Comparison of ENCODE assay signal across 10 mouse cellular contexts in the genomic region with DNA sequence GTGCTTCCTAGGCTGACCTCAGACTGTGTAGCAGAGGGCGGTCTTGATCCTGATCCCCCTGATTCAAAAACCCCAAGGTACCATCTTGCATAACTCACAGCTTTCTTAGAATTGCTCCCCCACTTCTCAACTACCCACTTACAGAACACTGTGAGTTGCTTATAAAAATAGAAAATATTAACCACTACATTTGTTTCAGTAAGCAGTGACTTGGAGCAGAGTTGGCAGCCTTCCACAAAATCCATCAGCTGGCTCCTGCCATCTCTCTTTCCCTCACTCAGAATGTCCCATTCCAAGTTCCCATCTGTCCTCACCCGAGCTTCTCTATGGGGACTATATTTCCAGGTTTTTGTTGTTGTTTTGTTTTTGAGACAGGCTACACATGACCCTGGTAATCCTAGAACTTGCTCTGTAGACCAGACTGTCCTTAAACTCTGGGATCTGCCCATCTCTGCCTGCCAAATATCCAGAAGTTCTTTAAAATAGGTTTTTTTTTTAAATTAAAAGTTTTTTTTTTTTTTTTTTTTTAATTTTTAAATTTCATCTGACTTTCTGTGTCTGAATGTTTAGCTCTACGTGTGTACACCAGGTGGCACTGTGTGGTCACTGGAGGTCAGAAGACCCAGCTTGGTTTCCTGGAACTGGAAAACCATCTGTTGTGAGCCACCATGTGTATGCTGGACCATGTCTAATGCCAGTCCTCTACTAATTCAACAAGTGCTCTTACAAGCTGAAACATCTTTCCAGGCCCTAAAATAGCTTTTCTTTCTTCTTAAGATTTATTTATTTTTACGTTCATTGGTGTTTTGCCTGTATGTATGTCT. TPM values are rescaled to one million over a fixed set of nuclear protein-coding genes. Genes with fewer than 3 reads are reported as not detected.
A peak's percentile ranks its signal among the peaks of the same experiment; 100 is the strongest.
DNase-seq lines count a peak whose midpoint lies in the region; TF ChIP-seq lines count a peak whose summit lies in the region.
"Had no signal": no experiment of that assay in that cellular context is flagged by ENCODE, and none has a peak within 500 bp of the region (broad histone marks: within the 10 kb centered on the region; RNA-seq: fewer than 3 reads in every experiment).

No protein-coding gene starts in this region.

- peak; percentile 38; the same call in 1 of the 2 replicates for TF ChIP-seq CTCF in embryonic fibroblast, embryonic 13.5 days (IDR thresholded peaks at IDR 0.05; ENCODE audit: borderline replicate concordance, insufficient read depth, low read length)

- no peak overlapping the region for H3K27ac ChIP-seq in embryonic fibroblast, embryonic 13.5 days (ENCODE audit: insufficient read depth, low read length)
- H3K27ac ChIP-seq: hindbrain, embryonic 15.5 days; neural tube, embryonic 12.5 days had no signal

- no peaks in the 10 kb centered on the region; the same call in 1 of the 2 replicates for H3K4me1 ChIP-seq in embryonic fibroblast, embryonic 13.5 days (ENCODE audit: control insufficient read depth, insufficient read depth, low read length)

- TF ChIP-seq POLR2A in embryonic fibroblast, embryonic 13.5 days (IDR thresholded peaks at IDR 0.05; ENCODE audit: low read depth, low read length) = no peak

- H3K4me3 ChIP-seq in embryonic fibroblast, embryonic 13.5 days (ENCODE audit: insufficient read depth, low read length) = no peak overlapping the region
- H3K4me3 ChIP-seq: hindbrain, embryonic 15.5 days; neural tube, embryonic 12.5 days had no signal

- peak; percentile 43 to 48 for DNase-seq in cerebellum, postnatal 14 days
- no peak for DNase-seq in cerebellum, adult 11 months
- peak; percentile 65 for DNase-seq in layer of hippocampus, adult 11-12 months (ENCODE audit: low spot score)
- DNase-seq in layer of hippocampus, adult 9-10 months (ENCODE audit: low spot score) = no peak
- DNase-seq in ES-CJ7 (ENCODE audit: low read depth, low spot score) = peak; percentile 69
- DNase-seq in lung, postnatal 10 days = peak; percentile 49
- DNase-seq in cerebellum, adult 8-10 months = no peak

RNA-seq across cellular contexts. Expression of a gene that starts 1.7 kb away (rescaled TPM):
- 978 and 1,034 TPM in 2 replicates for polyA plus RNA-seq in embryonic fibroblast, embryonic 13.5 days (2011; ENCODE audit: insufficient read length, low read depth, missing spikeins)

RNA-seq across cellular contexts. Expression of a gene that starts 9.3 kb away (rescaled TPM):
- 15.5 and 15.9 TPM in 2 replicates for polyA plus RNA-seq in embryonic fibroblast, embryonic 13.5 days (2011; ENCODE audit: insufficient read length, low read depth, missing spikeins)

RNA-seq across cellular contexts. Expression of a gene that starts 29.7 kb away (rescaled TPM):
- polyA plus RNA-seq in embryonic fibroblast, embryonic 13.5 days (2011; ENCODE audit: insufficient read length, low read depth, missing spikeins) = 4.3 and 6.7 TPM in 2 replicates

Comparison
In these comparisons a context has a peak if more than half of its experiments do, and no peak if none do; other contexts are left out.
1. DNase-seq: peak in cerebellum, postnatal 14 days (2 of 2), layer of hippocampus, adult 11-12 months (single experiment), ES-CJ7 (single experiment) and lung, postnatal 10 days (single experiment); none in cerebellum, adult 11 months (single experiment), layer of hippocampus, adult 9-10 months (single experiment) and cerebellum, adult 8-10 months (single experiment).